Mouse (Mus musculus) gastrocnemius, adult 18-20 months (tissue): ENCODE results near the gene Rangap1. TPM values are rescaled to one million over a fixed set of nuclear protein-coding genes. Genes with fewer than 3 reads are reported as not detected.

ENCODE experiments used
- DNase-seq: peaks from one replicate; pipeline ENCODE4 v3.0.0; 2021; ENCODE audit warnings: low spot score
- total RNA-seq, 2 experiments: library from RNA; stranded (reverse); gene quantifications; 2 replicates each; pipeline ENCODE4 v1.2.3; 2021

Rangap1 gene
- total RNA-seq, 2 experiments from 2014 or later, result 20.0 to 21.4 TPM

DNA sequence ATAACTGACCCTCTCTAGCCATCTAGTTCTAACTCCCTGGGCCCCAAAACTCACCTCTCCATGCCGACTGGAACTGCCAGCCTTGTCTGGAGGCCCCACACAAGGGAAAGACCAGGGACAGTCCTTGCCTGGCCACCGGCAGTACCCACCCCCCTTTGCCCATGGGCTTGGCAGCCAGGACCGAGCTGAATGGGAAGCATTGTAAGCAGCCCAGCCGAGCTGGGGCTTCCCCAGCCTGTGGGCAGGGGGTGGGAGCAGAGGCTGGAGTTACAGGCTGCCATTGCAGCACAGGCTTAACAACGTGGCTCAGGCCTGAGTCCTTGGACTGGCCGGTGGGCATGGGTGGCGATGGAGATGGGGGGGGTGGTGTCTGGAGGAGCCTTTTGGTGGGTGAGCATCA, 48.2 kb downstream of the Rangap1 start, which contains the start of gene Chadl:
TSS of gene Chadl (minus strand) at position 113 of the 400 bp plus-strand sequence.
- no peak for DNase-seq

GRCm38 (mm10) chr15:81694891-81695290, 50.4 kb downstream of the Rangap1 start:
- no peak for DNase-seq

DNA sequence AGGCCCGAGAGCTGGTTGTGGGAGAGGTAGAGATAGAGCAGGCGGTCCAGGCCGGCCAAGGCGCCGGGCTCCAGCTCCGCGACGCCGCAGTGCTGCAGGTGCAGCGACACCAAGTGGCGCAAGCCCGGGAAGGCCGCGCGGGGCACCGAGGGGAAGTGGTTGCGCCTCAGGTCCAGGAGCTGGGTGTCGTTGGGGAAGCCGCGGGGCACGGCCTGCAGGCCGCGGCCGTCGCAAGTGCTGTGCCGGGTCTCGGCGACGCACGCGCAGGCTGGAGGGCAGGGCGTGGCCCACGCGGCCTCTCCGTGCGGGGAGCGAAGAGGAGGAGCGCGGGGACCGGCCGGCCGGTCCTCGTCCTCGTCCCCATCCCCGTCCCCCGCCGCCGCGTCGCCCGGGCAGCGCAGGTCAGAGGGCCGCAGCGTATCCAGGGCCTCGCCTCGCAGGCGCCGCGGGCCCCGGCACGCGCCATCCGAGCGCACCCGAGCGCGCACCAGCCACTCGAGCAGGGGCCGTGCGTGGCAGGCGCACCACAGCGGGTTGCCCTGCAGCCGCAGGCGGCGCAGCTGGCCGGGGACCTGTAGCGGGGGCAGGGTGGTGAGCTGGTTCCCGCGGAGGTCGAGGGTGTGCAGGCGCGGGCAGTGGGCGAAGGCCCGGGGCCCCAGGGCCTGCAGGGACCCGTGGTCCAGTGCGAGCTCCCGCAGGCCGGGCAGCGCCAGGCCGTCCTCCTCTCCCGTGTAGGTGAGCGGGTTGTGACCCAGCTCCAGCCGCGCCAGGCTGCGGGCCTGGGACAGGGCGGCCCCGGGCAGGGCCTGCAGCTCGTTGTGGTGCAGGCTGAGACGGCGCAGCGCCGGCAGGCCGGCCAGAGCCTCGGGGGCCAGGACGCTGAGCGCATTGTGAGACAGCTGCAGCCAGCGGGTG, 51.1 kb downstream of the Rangap1 start:
- DNase-seq, result peak; percentile 84

- DNase-seq, result no peak
Measured at GRCm38 (mm10) chr15:81693366-81693966, 51.9 kb downstream of the Rangap1 start.

GRCm38 (mm10) chr15:81680301-81680805, 65.0 kb downstream of the Rangap1 start:
- no peak for DNase-seq

DNA sequence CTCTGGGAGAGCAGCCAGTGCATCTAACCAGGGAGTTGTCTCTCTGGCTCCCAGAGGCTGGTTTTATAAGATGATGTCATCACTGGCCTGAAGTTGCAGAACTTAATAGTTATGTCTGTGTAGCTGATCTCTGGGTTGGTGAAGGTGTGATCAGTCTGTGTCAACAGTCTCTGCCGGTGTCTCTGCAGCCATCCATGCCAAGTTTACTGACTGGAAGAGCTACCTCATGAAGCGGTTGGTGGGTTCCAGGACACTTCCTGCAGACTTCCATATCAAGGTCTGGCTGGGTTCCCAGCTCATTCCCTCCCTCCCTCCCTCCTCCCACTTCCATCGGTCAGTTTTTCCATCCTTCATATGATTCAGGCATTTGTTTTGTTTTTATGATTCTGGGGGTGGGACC, 68.7 kb downstream of the Rangap1 start:
- no peak for DNase-seq

GRCm38 (mm10) chr15:81670231-81670640, 75.1 kb downstream of the Rangap1 start:
- peak; percentile 50 for DNase-seq

DNA sequence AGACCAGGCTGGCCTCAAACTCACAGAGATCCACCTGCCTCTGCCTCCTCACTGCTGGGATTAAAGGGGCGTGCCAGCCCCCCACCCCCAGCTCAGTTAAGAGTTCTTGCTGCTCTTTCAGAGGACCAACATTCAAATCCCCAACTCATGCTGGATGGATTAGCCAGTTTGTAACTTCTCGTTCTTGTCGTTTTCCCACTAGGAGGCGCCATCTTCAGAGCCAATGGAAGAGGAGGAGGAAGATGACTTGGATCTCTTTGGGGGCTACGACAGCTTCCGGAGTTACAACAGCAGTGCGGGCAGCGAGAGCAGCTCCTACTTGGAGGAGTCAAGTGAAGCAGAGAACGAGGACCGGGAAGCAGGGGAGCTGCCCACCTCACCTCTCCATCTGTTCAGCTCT, 78.4 kb downstream of the Rangap1 start:
- no peak for DNase-seq

GRCm38 (mm10) chr15:81663697-81664561, 81.4 kb downstream of the Rangap1 start, which contains the start of gene L3mbtl2:
L3mbtl2 (plus strand) TSS chr15:81663889.
- DNase-seq, result peak; percentile 93

DNA sequence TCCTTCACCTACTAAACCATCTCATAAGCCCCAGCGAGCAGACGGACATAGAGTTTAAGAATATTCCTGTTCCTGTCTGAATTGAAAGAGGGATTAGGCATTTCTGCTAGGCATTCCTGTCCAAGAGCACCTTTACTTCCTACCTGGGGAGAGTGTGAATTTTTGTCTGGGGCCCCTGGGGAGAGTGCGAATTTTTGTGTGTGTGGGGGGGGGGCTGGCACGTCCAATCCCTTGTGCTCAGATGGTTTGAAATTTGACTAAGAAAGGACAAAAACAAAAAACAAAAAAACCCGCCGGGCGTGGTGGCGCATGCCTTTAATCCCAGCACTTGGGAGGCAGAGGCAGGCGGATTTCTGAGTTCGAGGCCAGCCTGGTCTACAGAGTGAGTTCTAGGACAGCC, 82.0 kb downstream of the Rangap1 start:
- no peak for DNase-seq

DNA sequence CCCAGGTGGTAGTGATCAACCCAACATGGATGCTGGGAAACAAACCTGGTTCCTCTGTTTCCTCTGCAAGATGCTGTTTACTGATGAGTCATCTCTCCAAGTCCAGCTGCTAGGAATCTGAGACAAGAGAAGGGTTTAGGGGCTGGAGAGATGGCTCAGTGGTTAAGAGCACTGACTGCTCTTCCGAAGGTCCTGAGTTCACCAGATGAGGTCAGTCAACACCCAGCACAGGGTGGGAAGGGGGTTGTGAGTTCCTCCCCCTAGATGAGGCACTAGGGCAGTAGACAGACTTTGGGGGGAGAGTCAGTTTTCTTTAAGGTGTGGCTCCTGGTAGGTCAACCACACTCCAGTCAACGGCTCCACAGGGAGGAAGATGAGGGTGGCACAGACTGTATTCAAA, 83.6 kb downstream of the Rangap1 start:
- DNase-seq, result no peak

Other genes starting within 250 kb of the Rangap1 start
- gene Ep300, start 160.2 kb downstream of the Rangap1 start, total RNA-seq, result 10 to 100 TPM; 41.3 to 43.2 TPM
- 1 to 10 TPM; 7.7 to 8.7 TPM for gene L3mbtl2, start 81.6 kb downstream of the Rangap1 start, total RNA-seq
- 1 to 10 TPM; 1.2 to 1.4 TPM for gene Chadl, start 48.2 kb downstream of the Rangap1 start, total RNA-seq
- gene Zc3h7b, start 473 bp downstream of the Rangap1 start, total RNA-seq, result 10 to 100 TPM; 32.7 to 34.2 TPM
- 100 to 1,000 TPM; 124 to 160 TPM for gene Tef, start 56.9 kb upstream of the Rangap1 start, total RNA-seq
- gene Tob2, start 113.3 kb upstream of the Rangap1 start, total RNA-seq, result 100 to 1,000 TPM in 1 of 2 experiments, 10 to 100 TPM in 1; 89.1 to 174 TPM
- gene Phf5a, start 126.4 kb upstream of the Rangap1 start, total RNA-seq, result 10 to 100 TPM; 35.5 to 35.7 TPM
- 1,000 to 10,000 TPM; 1,165 to 1,199 TPM for gene Aco2, start 126.8 kb upstream of the Rangap1 start, total RNA-seq
- gene Polr3h, start 180.7 kb upstream of the Rangap1 start, total RNA-seq, result 1 to 10 TPM; 5.8 to 7.2 TPM
- gene Csdc2, start 191.2 kb upstream of the Rangap1 start, total RNA-seq, result 1 to 10 TPM; 1.0 to 1.5 TPM
- 10 to 100 TPM; 14.1 to 16.7 TPM for gene Pmm1, start 215.4 kb upstream of the Rangap1 start, total RNA-seq
- gene 1700029P11Rik, start 235.0 kb upstream of the Rangap1 start, total RNA-seq, result not detected
- 10 to 100 TPM; 22.9 to 25.3 TPM for gene Xrcc6, start 242.3 kb upstream of the Rangap1 start, total RNA-seq